In genomic region chr15:60692718-60693597, GRCm38 (mm10) we compare ENCODE assay signal across 10 mouse cellular contexts.
A peak's percentile ranks its signal among the peaks of the same experiment; 100 is the strongest.
DNase-seq lines count a peak whose midpoint lies in the region; ATAC-seq lines count a peak whose summit lies in the region.
"Had no signal": no experiment of that assay in that cellular context is flagged by ENCODE, and none has a peak within 500 bp of the region (broad histone marks: within the 10 kb centered on the region; RNA-seq: fewer than 3 reads in every experiment).

No protein-coding gene starts in this region.

- DNase-seq in forebrain, embryonic 11.5 days (ENCODE audit: low spot score): no peak
- DNase-seq in kidney, postnatal 14 days: peak; percentile 5
- DNase-seq in kidney, adult 18-20 months: no peak
- DNase-seq in Muller cell, postnatal 12 days (ENCODE audit: inconsistent ontology term): peak; percentile 90
- no peak for DNase-seq in forebrain, embryonic 14.5 days (ENCODE audit: low spot score)
- no peak for DNase-seq in thymus, postnatal 10 days (ENCODE audit: low spot score in 2 of 2)
- no peak for DNase-seq in neural tube, embryonic 10.5 days (ENCODE audit: extremely low spot score, low spot score)

- no peaks in the 10 kb centered on the region for H3K9me3 ChIP-seq in forebrain, embryonic 11.5 days (ENCODE audit: control insufficient read depth, low read length)
- H3K9me3 ChIP-seq in forebrain, embryonic 15.5 days: no peaks in the 10 kb centered on the region
- H3K9me3 ChIP-seq in forebrain, embryonic 14.5 days (replicated peaks; ENCODE audit: control insufficient read depth, low read length): no peaks in the 10 kb centered on the region
- H3K9me3 ChIP-seq: G1E; midbrain, embryonic 12.5 days had no signal

- H3K4me3 ChIP-seq in forebrain, embryonic 11.5 days (ENCODE audit: low read depth, low read length): no peak overlapping the region
- H3K4me3 ChIP-seq in forebrain, embryonic 15.5 days: no peak overlapping the region
- no peak overlapping the region for H3K4me3 ChIP-seq in forebrain, embryonic 14.5 days (ENCODE audit: low read depth, low read length)
- H3K4me3 ChIP-seq: midbrain, embryonic 12.5 days had no signal

- H3K9ac ChIP-seq in forebrain, embryonic 11.5 days (ENCODE audit: low read length): no peak overlapping the region
- no peak overlapping the region for H3K9ac ChIP-seq in forebrain, embryonic 15.5 days (replicated peaks)
- H3K9ac ChIP-seq in forebrain, embryonic 14.5 days (ENCODE audit: low read length): no peak overlapping the region
- H3K9ac ChIP-seq: midbrain, embryonic 12.5 days had no signal

- peak overlapping the region; percentile 57 for H3K27ac ChIP-seq in forebrain, embryonic 11.5 days (ENCODE audit: low read depth, low read length)
- no peak overlapping the region for H3K27ac ChIP-seq in forebrain, embryonic 15.5 days (replicated peaks)
- H3K27ac ChIP-seq in forebrain, embryonic 14.5 days (ENCODE audit: low read depth, low read length): no peak overlapping the region
- H3K27ac ChIP-seq: midbrain, embryonic 12.5 days had no signal

- peak; percentile 57 for ATAC-seq in forebrain, embryonic 11.5 days (replicated peaks; ENCODE audit: low FRiP score)
- no peak; the same call in 1 of the 2 replicates for ATAC-seq in forebrain, embryonic 15.5 days (replicated peaks)
- ATAC-seq in forebrain, embryonic 14.5 days: peak; percentile 46; the same call in 1 of the 2 replicates

- H3K4me1 ChIP-seq in forebrain, embryonic 11.5 days (replicated peaks; ENCODE audit: control insufficient read depth, insufficient read depth, low read length): peaks cover 4% of the 10 kb centered on the region; the same call in 1 of the 2 replicates
- no peaks in the 10 kb centered on the region for H3K4me1 ChIP-seq in forebrain, embryonic 15.5 days
- no peaks in the 10 kb centered on the region for H3K4me1 ChIP-seq in forebrain, embryonic 14.5 days (ENCODE audit: control insufficient read depth, insufficient read depth, low read length)

- no peak overlapping the region for H3K4me2 ChIP-seq in forebrain, embryonic 11.5 days (ENCODE audit: low read depth, low read length, severe bottlenecking)
- H3K4me2 ChIP-seq in forebrain, embryonic 15.5 days (replicated peaks): no peak overlapping the region
- no peak overlapping the region for H3K4me2 ChIP-seq in forebrain, embryonic 14.5 days (ENCODE audit: low read length)
- H3K4me2 ChIP-seq: midbrain, embryonic 12.5 days had no signal

- no peaks in the 10 kb centered on the region for H3K27me3 ChIP-seq in forebrain, embryonic 11.5 days (ENCODE audit: control insufficient read depth, insufficient read depth, low read length)
- no peaks in the 10 kb centered on the region for H3K27me3 ChIP-seq in forebrain, embryonic 15.5 days
- no peaks in the 10 kb centered on the region for H3K27me3 ChIP-seq in forebrain, embryonic 14.5 days (replicated peaks; ENCODE audit: control insufficient read depth, insufficient read depth, low read length)
- H3K27me3 ChIP-seq: midbrain, embryonic 12.5 days had no signal

- WGBS in forebrain, embryonic 11.5 days: 13% methylated on average over 6 of the region's 6 CpGs
- WGBS in forebrain, embryonic 15.5 days: 11% methylated on average over 6 of the region's 6 CpGs
- WGBS in forebrain, embryonic 14.5 days: 12% methylated on average over 6 of the region's 6 CpGs

- H3K36me3 ChIP-seq in forebrain, embryonic 11.5 days (ENCODE audit: control insufficient read depth, insufficient read depth, low read length): no peaks in the 10 kb centered on the region
- no peaks in the 10 kb centered on the region for H3K36me3 ChIP-seq in forebrain, embryonic 15.5 days
- no peaks in the 10 kb centered on the region for H3K36me3 ChIP-seq in forebrain, embryonic 14.5 days (ENCODE audit: control insufficient read depth, insufficient read depth, low read length)
- H3K36me3 ChIP-seq: G1E; midbrain, embryonic 12.5 days had no signal

Comparison
In these comparisons a context has a peak if more than half of its experiments do, and no peak if none do; other contexts are left out.
1. DNase-seq: peak in kidney, postnatal 14 days (single experiment) and Muller cell, postnatal 12 days (single experiment); none in forebrain, embryonic 11.5 days (single experiment), kidney, adult 18-20 months (single experiment), forebrain, embryonic 14.5 days (single experiment), thymus, postnatal 10 days (0 of 2) and neural tube, embryonic 10.5 days (single experiment).